Mouse (Mus musculus): ENCODE results near the gene Dab2.

DNA sequence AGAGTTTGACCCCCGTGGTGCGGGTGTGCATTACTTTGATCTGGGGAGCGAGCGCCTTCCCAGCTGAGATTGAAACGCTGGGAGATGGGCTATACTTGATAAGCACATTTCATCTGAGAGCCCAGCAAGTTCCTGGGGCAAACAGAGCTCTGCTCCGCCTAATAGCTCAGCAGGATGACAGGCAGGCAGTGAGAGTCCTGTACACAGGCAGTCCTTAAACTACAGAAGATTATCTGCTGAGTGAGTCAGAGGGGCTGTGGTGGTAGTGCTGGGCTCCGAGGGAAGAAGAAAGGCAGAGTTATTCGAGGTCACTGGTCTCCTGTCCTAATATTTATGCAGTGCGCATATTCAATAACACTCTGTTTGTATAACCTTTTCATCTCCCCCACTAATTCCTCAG, 149.3 kb downstream of the Dab2 start:
- TF ChIP-seq POLR2A (IDR thresholded peaks at IDR 0.05; ENCODE audit: low read depth, low read length): no peak
- TF ChIP-seq CTCF (IDR thresholded peaks at IDR 0.05; ENCODE audit: borderline replicate concordance, insufficient read depth, low read length): no peak

Measured in embryonic fibroblast, embryonic 13.5 days (primary cell).